Mouse (Mus musculus): ENCODE measurements around the gene Agfg1. TPM values are rescaled to one million over a fixed set of nuclear protein-coding genes. Genes with fewer than 3 reads are reported as not detected.

The Agfg1 gene
- total and polyA plus RNA-seq, 2 experiments from 2014 or later: 20.2 to 101 TPM

- no peak for ATAC-seq (ENCODE audit: low FRiP score)
- H3K4me2 ChIP-seq (ENCODE audit: low read depth, low read length, poor library complexity, severe bottlenecking): no peak overlapping the region
- DNase-seq (ENCODE audit: low spot score): no peak
- H3K9me3 ChIP-seq (ENCODE audit: low read length): no peaks in the 10 kb centered on the region
- no peak overlapping the region for H3K9ac ChIP-seq (replicated peaks; ENCODE audit: low read length, poor library complexity, severe bottlenecking)
- H3K4me1 ChIP-seq (ENCODE audit: insufficient read depth, low read length): no peaks in the 10 kb centered on the region
- no peak overlapping the region for H3K27ac ChIP-seq (ENCODE audit: low read depth, low read length)
- WGBS: 83% methylated on average over 18 of the region's 18 CpGs
- H3K4me3 ChIP-seq (ENCODE audit: low read depth, low read length): no peak overlapping the region
- TF ChIP-seq CTCF (IDR thresholded peaks at IDR 0.05): no peak
- no peaks in the 10 kb centered on the region for H3K36me3 ChIP-seq (ENCODE audit: insufficient read depth, low read length)
- H3K27me3 ChIP-seq (ENCODE audit: insufficient read depth, low read length): no peaks in the 10 kb centered on the region
Observed at GRCm38 (mm10) chr1:82795702-82796443, 43.4 kb upstream of the Agfg1 start.

GRCm38 (mm10) chr1:82797088-82797487 is 42.2 kb upstream of the Agfg1 start:
- Histone ChIP-seq H3K9me3 (ENCODE audit: low read length) (no peaks in the 10 kb centered on the region), H3K4me2 (ENCODE audit: low read depth, low read length, poor library complexity, severe bottlenecking) (no peak overlapping the region), H3K36me3 (ENCODE audit: insufficient read depth, low read length) (no peaks in the 10 kb centered on the region), H3K4me1 (ENCODE audit: insufficient read depth, low read length) (no peaks in the 10 kb centered on the region), H3K27me3 (ENCODE audit: insufficient read depth, low read length) (no peaks in the 10 kb centered on the region; the same call in 1 of the 2 replicates), H3K27ac (ENCODE audit: low read depth, low read length) (no peak overlapping the region), H3K4me3 (ENCODE audit: low read depth, low read length) (no peak overlapping the region), H3K9ac (replicated peaks; ENCODE audit: low read length, poor library complexity, severe bottlenecking) (no peak overlapping the region)
- ATAC-seq (ENCODE audit: low FRiP score): no peak
- 98% methylated on average over 4 of the region's 4 CpGs for WGBS
- no peak for TF ChIP-seq CTCF (IDR thresholded peaks at IDR 0.05)
- DNase-seq (ENCODE audit: low spot score): no peak

GRCm38 (mm10) chr1:82798304-82798703 is 41.0 kb upstream of the Agfg1 start:
- H3K9me3 ChIP-seq (ENCODE audit: low read length): no peaks in the 10 kb centered on the region
- H3K4me1 ChIP-seq (ENCODE audit: insufficient read depth, low read length): no peaks in the 10 kb centered on the region
- no peak for ATAC-seq (ENCODE audit: low FRiP score)
- H3K27ac ChIP-seq (ENCODE audit: low read depth, low read length): no peak overlapping the region
- DNase-seq (ENCODE audit: low spot score): no peak
- H3K27me3 ChIP-seq (ENCODE audit: insufficient read depth, low read length): no peaks in the 10 kb centered on the region; the same call in 1 of the 2 replicates
- H3K36me3 ChIP-seq (ENCODE audit: insufficient read depth, low read length): no peaks in the 10 kb centered on the region
- 49% methylated on average over 5 of the region's 5 CpGs for WGBS
- TF ChIP-seq CTCF (IDR thresholded peaks at IDR 0.05): no peak
- no peak overlapping the region for H3K9ac ChIP-seq (replicated peaks; ENCODE audit: low read length, poor library complexity, severe bottlenecking)
- H3K4me2 ChIP-seq (ENCODE audit: low read depth, low read length, poor library complexity, severe bottlenecking): no peak overlapping the region
- H3K4me3 ChIP-seq (ENCODE audit: low read depth, low read length): no peak overlapping the region

- H3K9me3 ChIP-seq (ENCODE audit: low read length): no peaks in the 10 kb centered on the region
- no peak for DNase-seq (ENCODE audit: low spot score)
- H3K4me3 ChIP-seq (ENCODE audit: low read depth, low read length): no peak overlapping the region
- H3K4me2 ChIP-seq (ENCODE audit: low read depth, low read length, poor library complexity, severe bottlenecking): no peak overlapping the region
- WGBS: 80% methylated on average over 4 of the region's 4 CpGs
- no peak overlapping the region for H3K27ac ChIP-seq (ENCODE audit: low read depth, low read length)
- TF ChIP-seq CTCF (IDR thresholded peaks at IDR 0.05): no peak
- H3K36me3 ChIP-seq (ENCODE audit: insufficient read depth, low read length): no peaks in the 10 kb centered on the region
- no peaks in the 10 kb centered on the region; the same call in 1 of the 2 replicates for H3K27me3 ChIP-seq (ENCODE audit: insufficient read depth, low read length)
- H3K4me1 ChIP-seq (ENCODE audit: insufficient read depth, low read length): no peaks in the 10 kb centered on the region
- no peak overlapping the region for H3K9ac ChIP-seq (replicated peaks; ENCODE audit: low read length, poor library complexity, severe bottlenecking)
- ATAC-seq (ENCODE audit: low FRiP score): no peak
Observed at GRCm38 (mm10) chr1:82798922-82799321, 40.4 kb upstream of the Agfg1 start.

- no peaks in the 10 kb centered on the region for H3K9me3 ChIP-seq (ENCODE audit: low read length)
- DNase-seq (ENCODE audit: low spot score) (no peak), ATAC-seq (ENCODE audit: low FRiP score) (no peak)
- H3K4me3 ChIP-seq (ENCODE audit: low read depth, low read length): no peak overlapping the region
- H3K36me3 ChIP-seq (ENCODE audit: insufficient read depth, low read length): no peaks in the 10 kb centered on the region
- H3K4me2 ChIP-seq (ENCODE audit: low read depth, low read length, poor library complexity, severe bottlenecking): no peak overlapping the region
- TF ChIP-seq CTCF (IDR thresholded peaks at IDR 0.05): no peak
- no peaks in the 10 kb centered on the region; the same call in 1 of the 2 replicates for H3K27me3 ChIP-seq (ENCODE audit: insufficient read depth, low read length)
- no peaks in the 10 kb centered on the region for H3K4me1 ChIP-seq (ENCODE audit: insufficient read depth, low read length)
- no peak overlapping the region for H3K9ac ChIP-seq (replicated peaks; ENCODE audit: low read length, poor library complexity, severe bottlenecking)
- WGBS: 73% methylated on average over 12 of the region's 12 CpGs
- H3K27ac ChIP-seq (ENCODE audit: low read depth, low read length): no peak overlapping the region
Observed at GRCm38 (mm10) chr1:82801105-82801783, 38.0 kb upstream of the Agfg1 start.

GRCm38 (mm10) chr1:82803608-82804007 is 35.7 kb upstream of the Agfg1 start:
- Histone ChIP-seq H3K9ac (replicated peaks; ENCODE audit: low read length, poor library complexity, severe bottlenecking) (no peak overlapping the region), H3K27me3 (ENCODE audit: insufficient read depth, low read length) (no peaks in the 10 kb centered on the region; the same call in 1 of the 2 replicates), H3K9me3 (ENCODE audit: low read length) (no peaks in the 10 kb centered on the region), H3K4me3 (ENCODE audit: low read depth, low read length) (no peak overlapping the region), H3K4me2 (ENCODE audit: low read depth, low read length, poor library complexity, severe bottlenecking) (no peak overlapping the region), H3K36me3 (ENCODE audit: insufficient read depth, low read length) (no peaks in the 10 kb centered on the region), H3K4me1 (ENCODE audit: insufficient read depth, low read length) (no peaks in the 10 kb centered on the region), H3K27ac (ENCODE audit: low read depth, low read length) (no peak overlapping the region)
- 76% methylated on average over 7 of the region's 7 CpGs for WGBS
- peak; percentile 65 for TF ChIP-seq CTCF (IDR thresholded peaks at IDR 0.05)
- ATAC-seq (ENCODE audit: low FRiP score): no peak
- DNase-seq (ENCODE audit: low spot score): no peak

Data from midbrain, postnatal 0 days (tissue).